Mouse (Mus musculus) bone marrow, adult 2 months (tissue): ENCODE measurements around the gene Pigu.

Experiments
- CTCF ChIP-seq: fragments of 200-500 bp; IDR thresholded peaks from 2 replicates; pipeline ENCODE4 v1.5.1; 2011; ENCODE audit warnings: low read length, control low read depth; ENCODE audit not compliant: control insufficient read depth, insufficient read depth
- POLR2A ChIP-seq: fragments of 200-500 bp; IDR thresholded peaks from 2 replicates; pipeline ENCODE4 v1.6.1; 2011; ENCODE audit warnings: low read depth, mild to moderate bottlenecking, control low read depth, low read length, borderline replicate concordance; ENCODE audit not compliant: control insufficient read depth

DNA sequence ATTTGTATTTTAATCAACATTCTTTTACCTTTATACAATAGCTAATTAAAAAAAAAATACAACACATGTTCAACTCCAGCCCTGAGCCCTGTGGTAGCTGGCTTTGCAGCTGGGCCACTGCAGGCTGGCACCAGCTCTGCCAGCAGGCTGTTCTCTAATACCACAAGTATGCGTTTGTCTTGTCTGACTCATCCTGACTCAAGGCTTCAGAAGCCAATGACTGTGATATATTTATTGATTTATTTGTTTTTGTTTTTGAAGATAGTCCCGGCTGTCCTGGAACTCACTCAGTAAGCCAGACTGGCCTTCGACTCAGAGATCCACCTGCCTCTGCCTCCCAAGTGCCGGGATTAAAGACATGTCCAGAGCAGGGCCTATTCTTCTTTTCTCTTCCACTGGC, 63.3 kb downstream of the Pigu start:
- TF ChIP-seq POLR2A: no peak
- no peak for TF ChIP-seq CTCF
